Mouse (Mus musculus) bone marrow, adult 2 months (tissue): ENCODE measurements around the gene Anapc11. TPM values are rescaled to one million over a fixed set of nuclear protein-coding genes. Genes with fewer than 3 reads are reported as not detected.

ENCODE experiments used
- H3K27ac ChIP-seq: fragments of 200-500 bp; 2 replicates; pipeline ENCODE4 v1.5.1; 2012; ENCODE audit warnings: low read depth, mild to moderate bottlenecking, control low read depth, inconsistent platforms, low read length; ENCODE audit not compliant: control insufficient read depth, poor library complexity, insufficient read depth
- H3K4me1 ChIP-seq: fragments of 200-500 bp; 2 replicates; pipeline ENCODE4 v1.6.1; 2011; ENCODE audit warnings: low read length; ENCODE audit not compliant: control insufficient read depth, insufficient read depth
- H3K4me3 ChIP-seq: fragments of 200-500 bp; replicated peaks from 2 replicates; pipeline ENCODE3; 2011; ENCODE audit warnings: mild to moderate bottlenecking, low read depth, low read length, control low read depth; ENCODE audit not compliant: control insufficient read depth
- CTCF ChIP-seq: fragments of 200-500 bp; IDR thresholded peaks from 2 replicates; pipeline ENCODE4 v1.5.1; 2011; ENCODE audit warnings: low read length, control low read depth; ENCODE audit not compliant: control insufficient read depth, insufficient read depth
- POLR2A ChIP-seq: fragments of 200-500 bp; IDR thresholded peaks from 2 replicates; pipeline ENCODE4 v1.6.1; 2011; ENCODE audit warnings: low read depth, mild to moderate bottlenecking, control low read depth, low read length, borderline replicate concordance; ENCODE audit not compliant: control insufficient read depth
- WGBS: fragments of 180-500 bp; shearing (Covaris S2); methylation state at CpG from one replicate; pipeline ENCODE4 v1.1.7; 2018; 5-methylcytosine and 5-hydroxymethylcytosine counted together
- polyA plus RNA-seq: library from polyadenylated mRNA; stranded (reverse); fragments of >200 nt; gene quantifications from 2 replicates; pipeline ENCODE4 v1.2.4, GENCODE M21; 2011; ENCODE audit warnings: low replicate concordance; ENCODE audit not compliant: missing spikeins, insufficient read depth, insufficient read length

Gene Anapc11
- polyA plus RNA-seq, 1 experiment = 32.6 TPM

- peaks cover 10% of the 10 kb centered on the region for H3K4me1 ChIP-seq
- H3K4me3 ChIP-seq = peak overlapping the region; percentile 85
- 11% methylated on average over 30 of the region's 30 CpGs for WGBS
Measured at GRCm38 (mm10) chr11:120623961-120624679, 25.9 kb downstream of the Anapc11 start.

GRCm38 (mm10) chr11:120624680-120625111, 26.5 kb downstream of the Anapc11 start:
- WGBS = under 1% methylated on average over 53 of the region's 53 CpGs

More at GRCm38 (mm10) chr11:120623961-120624679, 25.9 kb downstream of the Anapc11 start:
- no peak for TF ChIP-seq POLR2A
- TF ChIP-seq CTCF = peak; percentile 86
- peak overlapping the region; percentile 95 for H3K27ac ChIP-seq

GRCm38 (mm10) chr11:120625152-120625775, 27.0 kb downstream of the Anapc11 start, which contains the start of gene Sirt7:
Gene Sirt7, minus strand, starts transcription at chr11:120625240.
- Histone ChIP-seq H3K4me3 (peak within 1 kb of the TSS; percentile 85), H3K4me1 (peaks cover 10% of the 10 kb centered on the region), H3K27ac (peak within 1 kb of the TSS; percentile 95)
- no peak for TF ChIP-seq POLR2A
- no peak for TF ChIP-seq CTCF
- 4% methylated on average over 5 of the region's 5 CpGs for WGBS

More at GRCm38 (mm10) chr11:120624680-120625111, 26.5 kb downstream of the Anapc11 start:
- TF ChIP-seq CTCF = no peak
- peak; percentile 88; the same call in 1 of the 2 replicates for TF ChIP-seq POLR2A
- H3K27ac ChIP-seq = peak overlapping the region; percentile 95
- H3K4me1 ChIP-seq = peaks cover 10% of the 10 kb centered on the region
- peak overlapping the region; percentile 85 for H3K4me3 ChIP-seq

- peak overlapping the region; percentile 53 for H3K27ac ChIP-seq
- H3K4me3 ChIP-seq = no peak overlapping the region
- H3K4me1 ChIP-seq = peaks cover 13% of the 10 kb centered on the region
- TF ChIP-seq POLR2A (no peak), CTCF (no peak)
- 74% methylated on average over 11 of the region's 11 CpGs for WGBS
Measured at GRCm38 (mm10) chr11:120626785-120627467, 28.7 kb downstream of the Anapc11 start.

- TF ChIP-seq CTCF = no peak
- peak; percentile 22; the same call in 1 of the 2 replicates for TF ChIP-seq POLR2A
- Histone ChIP-seq H3K4me3 (peak overlapping the region; percentile 49), H3K27ac (peak overlapping the region; percentile 53), H3K4me1 (peaks cover 13% of the 10 kb centered on the region)
- whole genome bisulfite sequencing = 11% methylated on average over 22 of the region's 22 CpGs
Measured at GRCm38 (mm10) chr11:120627468-120628300, 29.5 kb downstream of the Anapc11 start.

- TF ChIP-seq POLR2A = no peak
- TF ChIP-seq CTCF = no peak
- WGBS = 63% methylated on average over 23 of the region's 23 CpGs
- Histone ChIP-seq H3K27ac (peak overlapping the region; percentile 94), H3K4me1 (peaks cover 15% of the 10 kb centered on the region), H3K4me3 (peak overlapping the region; percentile 86)
Measured at GRCm38 (mm10) chr11:120628601-120629340, 30.6 kb downstream of the Anapc11 start.

- H3K4me3 ChIP-seq = peak overlapping the region; percentile 86
- peak overlapping the region; percentile 94 for H3K27ac ChIP-seq
- H3K4me1 ChIP-seq = peaks cover 16% of the 10 kb centered on the region
- TF ChIP-seq POLR2A (peak; percentile 97; the same call in 1 of the 2 replicates), CTCF (no peak)
- WGBS = 3% methylated on average over 23 of the region's 23 CpGs
Measured at GRCm38 (mm10) chr11:120629341-120629730, 31.1 kb downstream of the Anapc11 start.
